Mouse (Mus musculus) lung, postnatal 25 days (tissue): Measurements from ENCODE around the gene Stip1.
"Not testable (repeated sequence)": the region's sequence is repeated elsewhere in the genome, so short reads cannot be mapped to it uniquely, and the experiment has no call there.

Source experiments
- DNase-seq: peaks from one replicate; pipeline ENCODE4 v3.0.0; 2022; ENCODE audit warnings: low spot score

Stip1 gene

DNA sequence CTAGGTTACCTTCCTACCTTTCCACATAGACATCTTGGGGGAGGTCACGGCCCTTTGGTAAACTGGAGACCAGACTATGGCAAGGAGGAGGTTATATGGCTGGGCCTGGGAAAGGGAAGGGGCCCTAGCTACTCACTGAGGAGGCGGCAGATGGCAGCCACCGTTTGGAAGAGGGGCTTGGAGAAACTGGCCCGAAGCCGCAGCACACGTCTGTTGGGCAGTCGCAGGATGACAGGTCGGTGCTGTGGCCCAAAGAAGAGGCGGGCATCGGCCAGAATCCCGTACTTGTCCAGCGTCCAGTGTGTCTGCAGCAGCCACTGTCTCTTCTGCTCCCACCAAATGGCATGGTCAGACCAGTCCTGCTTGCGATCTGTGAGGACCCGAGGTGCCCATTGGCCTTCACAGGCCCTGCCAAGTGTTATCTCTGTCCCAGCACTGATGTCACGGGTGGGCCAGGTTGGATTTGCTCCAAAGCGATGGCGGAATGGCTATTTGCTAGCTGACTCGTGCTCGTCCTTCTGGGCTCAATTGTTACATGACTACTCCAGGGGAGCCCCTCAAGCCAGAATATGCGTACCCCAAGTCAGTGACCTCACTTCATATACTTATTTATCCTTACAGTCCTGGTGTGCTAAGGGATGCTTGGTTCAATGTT is 25.2 kb downstream of the Stip1 start:
- no peak for DNase-seq

- no peak for DNase-seq
Observed at GRCm38 (mm10) chr19:7013984-7014383, 25.8 kb downstream of the Stip1 start.

DNA sequence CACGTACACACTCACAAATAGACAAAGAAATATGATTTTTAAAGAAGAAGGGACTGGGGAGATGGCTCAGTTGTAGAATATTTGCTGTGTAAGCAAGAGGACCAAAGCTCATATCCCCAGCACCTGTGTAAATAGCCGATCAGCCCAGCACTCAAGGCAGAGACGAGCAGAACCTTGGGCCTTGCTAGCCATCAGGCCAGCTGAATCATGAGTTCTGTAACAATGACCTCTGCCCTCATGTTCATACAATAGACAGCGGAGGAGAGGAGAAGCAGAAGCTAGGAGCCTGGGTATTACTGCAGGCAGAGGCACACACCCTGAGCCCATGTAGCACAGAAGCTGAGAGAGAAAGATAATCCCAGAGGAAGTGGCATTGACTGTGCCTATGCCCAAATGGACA is 27.3 kb downstream of the Stip1 start:
- DNase-seq, result no peak

DNA sequence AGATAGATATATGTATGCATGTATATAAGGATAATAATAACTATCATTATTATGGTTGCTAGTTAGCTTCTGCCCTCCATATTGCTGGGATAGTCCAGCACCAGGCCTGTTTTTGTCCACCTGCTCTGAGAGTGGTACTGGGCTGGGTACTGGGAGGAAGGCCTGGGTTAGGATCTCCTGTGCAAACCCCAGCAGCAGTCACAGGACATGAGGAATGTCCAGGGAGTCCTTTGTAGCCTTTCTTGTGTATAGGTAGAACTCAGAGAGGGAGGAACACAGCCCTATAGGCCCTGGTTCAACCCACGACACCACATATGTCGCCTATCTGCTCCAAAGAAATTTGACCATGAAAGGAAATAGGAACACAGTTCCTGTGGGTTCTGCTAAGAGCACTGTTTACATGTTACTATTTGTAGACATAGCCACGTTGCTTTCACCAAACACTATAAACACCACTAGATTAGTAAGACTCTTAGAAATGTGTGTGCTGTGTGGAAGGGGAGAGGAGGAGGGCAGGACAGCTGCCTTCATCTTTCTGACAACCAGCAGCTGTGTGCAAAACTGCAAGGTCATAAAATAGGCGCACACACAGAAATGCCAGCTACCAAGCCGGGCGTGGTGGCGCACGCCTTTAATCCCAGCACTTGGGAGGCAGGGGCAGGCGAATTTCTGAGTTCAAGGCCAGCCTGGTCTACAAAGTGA is 32.7 kb downstream of the Stip1 start:
- no peak for DNase-seq

DNA sequence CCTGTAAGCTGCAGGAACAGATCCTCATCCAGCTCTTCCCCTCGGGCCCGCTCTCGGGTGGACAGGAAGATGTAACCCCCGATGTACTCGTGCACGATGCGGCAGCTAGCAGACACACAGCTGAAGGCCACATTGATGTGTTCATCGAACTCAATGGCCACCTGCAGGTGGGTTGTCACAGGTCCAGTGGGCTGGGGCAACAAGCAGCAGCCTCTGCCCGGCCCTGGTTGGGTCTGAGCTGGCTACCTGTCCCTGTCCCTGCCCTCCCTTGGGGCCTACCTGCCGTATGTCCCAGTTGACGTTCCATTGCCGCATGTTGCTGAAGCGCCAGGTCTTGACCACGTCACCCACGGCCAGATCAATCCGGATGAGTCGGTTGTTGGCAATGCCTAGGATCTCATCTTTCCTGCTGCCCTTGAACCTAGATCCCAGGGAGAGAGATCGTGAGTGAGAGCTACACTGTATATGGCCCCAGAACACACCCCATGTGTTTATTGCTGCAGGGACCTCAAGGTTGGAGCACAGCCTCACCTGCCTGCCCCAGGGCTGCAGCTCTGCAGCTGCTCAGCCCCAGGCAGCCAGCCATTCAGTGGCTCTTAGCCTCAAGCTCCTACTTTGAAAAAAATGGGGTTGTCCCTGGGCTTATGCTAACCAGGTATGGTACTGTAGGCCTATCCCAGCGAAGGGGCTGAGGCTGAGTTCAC is 40.3 kb downstream of the Stip1 start:
- DNase-seq, result no peak

DNA sequence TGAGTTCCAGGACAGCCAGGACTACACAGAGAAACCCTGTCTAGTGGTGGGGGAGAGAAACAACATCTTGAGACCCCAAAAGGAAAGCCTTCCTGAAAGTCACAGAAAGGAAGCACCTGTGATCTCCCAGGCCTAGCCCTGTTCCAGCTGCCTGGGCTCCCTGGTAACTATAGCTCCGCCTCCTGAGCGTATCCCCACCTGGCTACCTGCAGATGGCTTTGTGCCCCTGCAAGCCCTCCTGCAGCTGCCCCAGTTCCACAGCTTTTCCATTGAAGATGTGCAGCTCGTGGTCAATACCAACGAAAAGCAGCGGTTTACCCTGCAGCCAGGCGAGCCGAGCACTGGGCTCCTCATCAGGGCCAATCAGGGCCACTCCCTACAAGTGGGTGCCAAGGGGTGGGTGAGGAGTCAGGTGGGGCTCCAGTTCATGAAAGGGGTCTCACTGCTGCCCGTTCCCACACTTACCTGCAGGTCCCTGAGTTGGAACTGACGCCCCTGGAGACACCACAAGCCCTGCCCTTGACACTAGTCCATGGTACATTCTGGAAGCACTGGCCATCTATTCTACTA is 42.0 kb downstream of the Stip1 start:
- DNase-seq, result no peak

- peak; percentile 93 for DNase-seq
Observed at GRCm38 (mm10) chr19:6996006-6996405, 43.8 kb downstream of the Stip1 start, which contains the start of the genes Nudt22 and Trpt1. TSS of gene Nudt22 (minus strand) at chr19:6996117. TSS of gene Trpt1 (plus strand) at chr19:6996131.

GRCm38 (mm10) chr19:6995255-6995991 is 44.3 kb downstream of the Stip1 start:
- DNase-seq, result no peak

GRCm38 (mm10) chr19:6994489-6994888 is 45.3 kb downstream of the Stip1 start:
- no peak for DNase-seq

- no peak for DNase-seq
Observed at GRCm38 (mm10) chr19:6994002-6994401, 45.8 kb downstream of the Stip1 start.

- DNase-seq, result no peak
Observed at GRCm38 (mm10) chr19:6993011-6993770, 46.6 kb downstream of the Stip1 start.

GRCm38 (mm10) chr19:6992011-6992858 is 47.5 kb downstream of the Stip1 start, which contains the start of gene Dnajc4:
TSS of gene Dnajc4 (minus strand) at chr19:6992572.
- peak; percentile 98 for DNase-seq

DNA sequence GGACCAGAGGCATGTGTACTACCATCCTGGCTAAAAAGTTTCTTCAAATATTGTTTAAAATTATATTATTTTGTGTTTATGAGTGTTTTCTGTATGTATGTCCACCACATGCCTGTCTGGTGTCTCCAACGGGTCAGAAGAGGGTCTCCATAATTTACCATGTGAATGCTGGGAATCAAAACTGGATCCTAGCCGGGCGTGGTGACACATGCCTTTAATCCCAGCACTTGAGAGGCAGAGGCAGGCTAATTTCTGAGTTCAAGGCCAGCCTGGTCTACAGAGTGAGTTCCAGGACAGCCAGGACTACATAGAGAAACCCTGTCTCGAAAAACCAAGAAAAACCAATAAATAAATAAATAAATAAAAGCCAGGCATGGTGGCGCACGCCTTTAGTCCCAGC is 48.6 kb downstream of the Stip1 start:
- not testable (repeated sequence) for DNase-seq

GRCm38 (mm10) chr19:6990712-6991111 is 49.1 kb downstream of the Stip1 start:
- DNase-seq, result no peak

DNA sequence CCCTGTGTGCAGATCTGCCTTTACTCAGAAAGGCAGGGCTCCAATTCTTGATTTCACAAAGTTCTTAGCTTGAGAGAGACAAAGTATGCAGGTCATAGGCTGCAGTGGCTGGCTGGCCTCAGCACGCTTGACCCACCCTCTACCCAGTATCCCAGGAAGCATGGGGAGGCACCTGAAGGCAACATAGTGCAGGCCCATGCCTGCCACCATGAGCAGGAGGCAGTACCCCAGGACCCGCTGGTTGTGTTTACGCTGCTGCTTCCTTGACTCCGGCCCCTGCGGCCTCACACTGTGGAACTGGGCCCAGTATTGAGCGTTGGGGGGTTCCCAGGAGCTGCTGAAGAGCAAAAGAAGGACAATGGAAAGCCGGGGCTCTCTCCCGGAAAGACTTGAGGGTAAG is 50.5 kb downstream of the Stip1 start:
- no peak for DNase-seq

- no peak for DNase-seq
Observed at GRCm38 (mm10) chr19:6987904-6988285, 51.9 kb downstream of the Stip1 start.

GRCm38 (mm10) chr19:6987061-6987903 is 52.5 kb downstream of the Stip1 start, which contains the start of gene Vegfb:
TSS of gene Vegfb (minus strand) at chr19:6987651.
- DNase-seq, result peak; percentile 54

DNA sequence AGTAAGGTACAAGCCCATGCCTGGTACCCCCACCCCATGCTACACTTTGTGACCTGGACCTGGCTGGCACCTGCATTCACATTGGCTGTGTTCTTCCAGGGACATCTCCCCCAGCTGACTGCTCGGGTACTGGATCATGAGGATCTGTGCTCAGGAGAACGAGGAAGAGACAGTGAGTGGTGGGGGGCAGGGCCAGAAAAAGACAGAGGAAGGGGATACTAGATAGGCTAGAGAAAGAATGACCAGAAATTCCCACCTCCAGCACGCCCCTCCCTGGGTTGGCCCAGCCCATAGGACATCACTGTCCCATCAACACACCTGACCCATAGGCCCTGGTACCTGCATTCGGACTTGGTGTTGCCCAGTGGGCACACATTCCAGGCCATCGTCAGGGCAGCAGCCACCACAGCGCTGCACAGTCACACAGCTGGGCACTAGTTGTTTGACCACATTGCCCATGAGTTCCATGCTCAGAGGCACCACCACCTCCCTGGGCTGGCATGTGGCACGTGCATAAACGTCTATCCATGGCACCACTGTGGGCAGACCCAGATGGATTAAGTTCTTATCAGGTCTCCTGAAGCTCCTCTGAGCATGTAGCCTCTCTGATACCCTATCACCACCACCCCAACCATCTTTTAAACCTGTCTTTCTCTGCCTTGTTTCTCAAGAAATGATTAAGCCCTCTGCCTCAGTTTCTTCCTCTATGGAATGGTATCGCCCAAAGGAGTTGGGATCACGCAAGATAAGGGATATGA is 53.6 kb downstream of the Stip1 start:
- DNase-seq, result no peak
